Mouse (Mus musculus): Measurements from ENCODE around the gene Aldh1l1. TPM values are rescaled to one million over a fixed set of nuclear protein-coding genes. Genes with fewer than 3 reads are reported as not detected.

Aldh1l1 gene
- polyA plus RNA-seq, 1 experiment from 2014 or later, result 72.2 TPM

- Histone ChIP-seq H3K9me3 (replicated peaks; ENCODE audit: control insufficient read depth, low read length, poor library complexity, severe bottlenecking) (no peaks in the 10 kb centered on the region), H3K36me3 (ENCODE audit: control insufficient read depth, insufficient read depth, low read length) (no peaks in the 10 kb centered on the region), H3K9ac (ENCODE audit: low read depth, low read length) (no peak overlapping the region), H3K27ac (ENCODE audit: low read length) (no peak overlapping the region), H3K4me3 (ENCODE audit: low read depth, low read length) (no peak overlapping the region), H3K4me1 (ENCODE audit: control insufficient read depth, insufficient read depth, low read length) (peaks cover 6% of the 10 kb centered on the region; the same call in 1 of the 2 replicates), H3K27me3 (ENCODE audit: control insufficient read depth, insufficient read depth, low read depth, low read length) (no peaks in the 10 kb centered on the region), H3K4me2 (ENCODE audit: low read length) (no peak overlapping the region)
- 95% methylated on average over 7 of the region's 7 CpGs for WGBS
- no peak for ATAC-seq
Observed at GRCm38 (mm10) chr6:90557077-90557476, 70.8 kb downstream of the Aldh1l1 start.

GRCm38 (mm10) chr6:90557829-90558693, 71.8 kb downstream of the Aldh1l1 start:
- H3K9ac ChIP-seq (ENCODE audit: low read depth, low read length), result no peak overlapping the region
- no peaks in the 10 kb centered on the region for H3K9me3 ChIP-seq (replicated peaks; ENCODE audit: control insufficient read depth, low read length, poor library complexity, severe bottlenecking)
- no peak for ATAC-seq
- peaks cover 6% of the 10 kb centered on the region; the same call in 1 of the 2 replicates for H3K4me1 ChIP-seq (ENCODE audit: control insufficient read depth, insufficient read depth, low read length)
- H3K27me3 ChIP-seq (ENCODE audit: control insufficient read depth, insufficient read depth, low read depth, low read length), result no peaks in the 10 kb centered on the region
- no peak overlapping the region for H3K27ac ChIP-seq (ENCODE audit: low read length)
- WGBS, result 76% methylated on average over 6 of the region's 6 CpGs
- H3K4me3 ChIP-seq (ENCODE audit: low read depth, low read length), result no peak overlapping the region
- H3K36me3 ChIP-seq (ENCODE audit: control insufficient read depth, insufficient read depth, low read length), result no peaks in the 10 kb centered on the region
- no peak overlapping the region for H3K4me2 ChIP-seq (ENCODE audit: low read length)

DNA sequence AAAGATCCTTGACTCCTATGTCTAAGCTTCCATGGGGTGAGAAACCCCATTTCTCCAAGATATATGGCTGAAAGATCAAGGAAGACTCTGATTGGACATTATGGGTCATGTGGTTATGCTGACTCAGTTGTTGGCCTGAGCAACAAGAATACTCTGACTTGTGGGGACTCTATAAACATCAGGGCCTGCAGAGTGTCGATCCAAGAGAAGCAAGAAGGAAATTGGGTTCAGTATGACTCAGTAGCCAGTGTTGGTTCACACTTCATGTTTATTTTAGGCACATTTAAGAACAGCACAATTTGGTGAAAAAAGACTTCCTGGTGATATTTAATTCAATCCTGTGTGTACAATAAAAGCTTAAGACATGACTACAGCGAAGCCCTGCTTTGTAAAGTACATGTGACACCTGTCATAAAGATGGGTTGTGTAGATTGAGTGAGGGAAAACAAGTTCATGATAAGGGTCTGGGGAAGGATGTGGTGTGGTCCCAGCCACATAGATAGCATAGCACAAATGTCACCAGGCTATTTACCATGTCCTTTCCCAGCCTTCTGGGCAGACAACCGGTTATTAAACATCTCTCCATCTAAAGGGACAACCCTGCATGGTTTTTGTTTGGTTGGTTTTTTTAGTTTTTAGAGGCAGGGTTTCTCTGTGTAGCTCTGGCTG, 74.3 kb downstream of the Aldh1l1 start:
- no peaks in the 10 kb centered on the region for H3K36me3 ChIP-seq (ENCODE audit: control insufficient read depth, insufficient read depth, low read length)
- peak overlapping the region; percentile 62; the same call in 1 of the 2 replicates for H3K27ac ChIP-seq (ENCODE audit: low read length)
- no peak for ATAC-seq
- H3K4me1 ChIP-seq (ENCODE audit: control insufficient read depth, insufficient read depth, low read length), result peaks cover 11% of the 10 kb centered on the region; the same call in 1 of the 2 replicates
- no peak overlapping the region for H3K4me3 ChIP-seq (ENCODE audit: low read depth, low read length)
- 88% methylated on average over 3 of the region's 3 CpGs for WGBS
- no peak overlapping the region for H3K4me2 ChIP-seq (ENCODE audit: low read length)
- H3K9ac ChIP-seq (ENCODE audit: low read depth, low read length), result no peak overlapping the region
- no peaks in the 10 kb centered on the region for H3K9me3 ChIP-seq (replicated peaks; ENCODE audit: control insufficient read depth, low read length, poor library complexity, severe bottlenecking)
- no peaks in the 10 kb centered on the region for H3K27me3 ChIP-seq (ENCODE audit: control insufficient read depth, insufficient read depth, low read depth, low read length)

DNA sequence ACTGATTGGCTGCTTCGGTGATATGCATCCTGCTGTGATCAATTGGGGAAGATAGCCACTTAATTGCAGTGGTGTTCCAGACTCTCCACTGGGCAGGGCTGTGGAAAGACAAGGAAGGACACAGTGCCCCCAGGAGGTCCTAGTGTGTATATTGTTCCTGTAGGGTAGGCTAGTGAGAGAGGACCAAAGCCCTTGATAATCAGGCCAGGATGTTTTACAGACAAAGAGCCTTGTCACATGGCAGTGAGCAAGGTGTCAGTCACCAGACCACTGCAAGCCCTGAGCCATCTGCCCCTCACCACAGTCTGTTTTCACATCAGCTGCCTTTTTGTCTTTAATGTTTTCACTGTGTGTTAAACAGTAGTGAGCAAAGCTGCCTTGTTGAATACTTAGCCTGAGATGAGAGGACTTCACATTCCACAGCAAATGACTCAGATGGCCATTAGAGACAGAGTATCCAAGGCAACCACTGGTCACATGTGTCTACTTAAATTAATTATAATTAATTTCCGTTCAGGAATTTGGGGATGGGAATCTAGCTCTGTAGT, 75.1 kb downstream of the Aldh1l1 start:
- Histone ChIP-seq H3K4me2 (ENCODE audit: low read length) (no peak overlapping the region), H3K4me1 (ENCODE audit: control insufficient read depth, insufficient read depth, low read length) (peaks cover 13% of the 10 kb centered on the region), H3K9me3 (replicated peaks; ENCODE audit: control insufficient read depth, low read length, poor library complexity, severe bottlenecking) (no peaks in the 10 kb centered on the region), H3K9ac (ENCODE audit: low read depth, low read length) (no peak overlapping the region), H3K27ac (ENCODE audit: low read length) (peak overlapping the region; percentile 62), H3K4me3 (ENCODE audit: low read depth, low read length) (no peak overlapping the region), H3K27me3 (ENCODE audit: control insufficient read depth, insufficient read depth, low read depth, low read length) (no peaks in the 10 kb centered on the region), H3K36me3 (ENCODE audit: control insufficient read depth, insufficient read depth, low read length) (no peaks in the 10 kb centered on the region)
- WGBS, result 25% methylated on average over 2 of the region's 2 CpGs
- peak; percentile 71 for ATAC-seq

DNA sequence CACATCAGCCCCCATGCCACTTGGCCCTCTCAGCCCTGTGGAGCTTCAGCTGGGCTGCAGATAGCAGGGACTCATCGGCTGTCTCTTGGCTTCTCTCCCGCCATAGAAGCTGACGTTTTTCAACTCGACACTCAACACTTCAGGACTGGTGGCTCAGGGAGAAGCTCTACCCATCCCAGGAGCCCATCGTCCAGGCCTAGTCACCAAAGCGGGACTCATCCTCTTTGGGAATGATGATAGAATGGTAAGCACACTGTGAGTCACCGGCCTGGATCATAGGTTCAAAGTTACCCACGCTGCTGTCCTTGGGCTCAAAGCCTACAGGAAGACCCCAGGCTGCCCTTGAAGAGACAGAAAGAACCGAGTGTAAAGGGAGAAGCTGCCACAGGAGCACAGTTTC, 78.0 kb downstream of the Aldh1l1 start:
- H3K4me3 ChIP-seq (ENCODE audit: low read depth, low read length), result no peak overlapping the region
- no peaks in the 10 kb centered on the region for H3K36me3 ChIP-seq (ENCODE audit: control insufficient read depth, insufficient read depth, low read length)
- 87% methylated on average over 9 of the region's 9 CpGs for WGBS
- no peak for ATAC-seq
- H3K27me3 ChIP-seq (ENCODE audit: control insufficient read depth, insufficient read depth, low read depth, low read length), result no peaks in the 10 kb centered on the region
- peaks cover 13% of the 10 kb centered on the region for H3K4me1 ChIP-seq (ENCODE audit: control insufficient read depth, insufficient read depth, low read length)
- H3K27ac ChIP-seq (ENCODE audit: low read length), result no peak overlapping the region
- no peak overlapping the region for H3K4me2 ChIP-seq (ENCODE audit: low read length)
- H3K9ac ChIP-seq (ENCODE audit: low read depth, low read length), result no peak overlapping the region
- no peaks in the 10 kb centered on the region for H3K9me3 ChIP-seq (replicated peaks; ENCODE audit: control insufficient read depth, low read length, poor library complexity, severe bottlenecking)

- no peak overlapping the region for H3K27ac ChIP-seq (ENCODE audit: low read length)
- WGBS, result 53% methylated on average over 13 of the region's 13 CpGs
- H3K9me3 ChIP-seq (replicated peaks; ENCODE audit: control insufficient read depth, low read length, poor library complexity, severe bottlenecking), result no peaks in the 10 kb centered on the region
- H3K27me3 ChIP-seq (ENCODE audit: control insufficient read depth, insufficient read depth, low read depth, low read length), result no peaks in the 10 kb centered on the region
- ATAC-seq, result no peak
- H3K36me3 ChIP-seq (ENCODE audit: control insufficient read depth, insufficient read depth, low read length), result no peaks in the 10 kb centered on the region
- no peak overlapping the region for H3K4me2 ChIP-seq (ENCODE audit: low read length)
- no peak overlapping the region for H3K4me3 ChIP-seq (ENCODE audit: low read depth, low read length)
- H3K4me1 ChIP-seq (ENCODE audit: control insufficient read depth, insufficient read depth, low read length), result peaks cover 13% of the 10 kb centered on the region
- no peak overlapping the region for H3K9ac ChIP-seq (ENCODE audit: low read depth, low read length)
Observed at GRCm38 (mm10) chr6:90565357-90566215, 79.4 kb downstream of the Aldh1l1 start.

GRCm38 (mm10) chr6:90567486-90567885, 81.3 kb downstream of the Aldh1l1 start:
- Histone ChIP-seq H3K9me3 (replicated peaks; ENCODE audit: control insufficient read depth, low read length, poor library complexity, severe bottlenecking) (no peaks in the 10 kb centered on the region), H3K4me2 (ENCODE audit: low read length) (no peak overlapping the region), H3K36me3 (ENCODE audit: control insufficient read depth, insufficient read depth, low read length) (no peaks in the 10 kb centered on the region), H3K27ac (ENCODE audit: low read length) (no peak overlapping the region), H3K27me3 (ENCODE audit: control insufficient read depth, insufficient read depth, low read depth, low read length) (no peaks in the 10 kb centered on the region), H3K9ac (ENCODE audit: low read depth, low read length) (no peak overlapping the region), H3K4me3 (ENCODE audit: low read depth, low read length) (no peak overlapping the region), H3K4me1 (ENCODE audit: control insufficient read depth, insufficient read depth, low read length) (peaks cover 7% of the 10 kb centered on the region)
- WGBS, result 91% methylated on average over 3 of the region's 3 CpGs
- no peak for ATAC-seq

DNA sequence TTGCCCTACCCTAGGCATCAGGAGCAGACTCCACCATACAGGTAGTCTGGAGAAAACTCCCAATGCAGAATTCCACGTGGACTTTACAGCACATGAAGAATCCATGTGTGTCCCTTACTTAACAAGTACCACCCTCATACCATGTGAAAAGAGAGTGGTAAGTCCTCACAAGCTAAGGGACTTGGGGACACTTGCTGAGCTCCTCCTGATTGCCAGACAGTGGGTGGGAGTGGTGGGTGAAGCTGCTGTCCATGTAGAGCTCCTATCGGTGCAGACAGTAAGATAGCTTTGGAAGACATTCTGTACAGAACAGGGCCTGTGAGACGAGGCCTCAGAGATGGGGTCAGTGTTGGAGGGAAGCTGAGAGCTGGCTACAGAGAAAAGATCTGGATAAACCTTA, 81.7 kb downstream of the Aldh1l1 start:
- Histone ChIP-seq H3K27me3 (ENCODE audit: control insufficient read depth, insufficient read depth, low read depth, low read length) (no peaks in the 10 kb centered on the region), H3K27ac (ENCODE audit: low read length) (no peak overlapping the region), H3K4me3 (ENCODE audit: low read depth, low read length) (no peak overlapping the region), H3K36me3 (ENCODE audit: control insufficient read depth, insufficient read depth, low read length) (no peaks in the 10 kb centered on the region), H3K4me2 (ENCODE audit: low read length) (no peak overlapping the region), H3K4me1 (ENCODE audit: control insufficient read depth, insufficient read depth, low read length) (peaks cover 7% of the 10 kb centered on the region), H3K9ac (ENCODE audit: low read depth, low read length) (no peak overlapping the region), H3K9me3 (replicated peaks; ENCODE audit: control insufficient read depth, low read length, poor library complexity, severe bottlenecking) (no peaks in the 10 kb centered on the region)
- ATAC-seq, result no peak
- 78% methylated on average over 3 of the region's 3 CpGs for WGBS

Measured in midbrain, embryonic 16.5 days (tissue).